Mouse (Mus musculus) cerebral cortex, adult 2 months (tissue): ENCODE measurements around the gene Nsl1.

Source experiments
- WGBS: fragments of 180-500 bp; shearing (Covaris S2); methylation state at CpG from one replicate; pipeline ENCODE4 v1.1.7; 2018; 5-methylcytosine and 5-hydroxymethylcytosine counted together

Gene Nsl1

DNA sequence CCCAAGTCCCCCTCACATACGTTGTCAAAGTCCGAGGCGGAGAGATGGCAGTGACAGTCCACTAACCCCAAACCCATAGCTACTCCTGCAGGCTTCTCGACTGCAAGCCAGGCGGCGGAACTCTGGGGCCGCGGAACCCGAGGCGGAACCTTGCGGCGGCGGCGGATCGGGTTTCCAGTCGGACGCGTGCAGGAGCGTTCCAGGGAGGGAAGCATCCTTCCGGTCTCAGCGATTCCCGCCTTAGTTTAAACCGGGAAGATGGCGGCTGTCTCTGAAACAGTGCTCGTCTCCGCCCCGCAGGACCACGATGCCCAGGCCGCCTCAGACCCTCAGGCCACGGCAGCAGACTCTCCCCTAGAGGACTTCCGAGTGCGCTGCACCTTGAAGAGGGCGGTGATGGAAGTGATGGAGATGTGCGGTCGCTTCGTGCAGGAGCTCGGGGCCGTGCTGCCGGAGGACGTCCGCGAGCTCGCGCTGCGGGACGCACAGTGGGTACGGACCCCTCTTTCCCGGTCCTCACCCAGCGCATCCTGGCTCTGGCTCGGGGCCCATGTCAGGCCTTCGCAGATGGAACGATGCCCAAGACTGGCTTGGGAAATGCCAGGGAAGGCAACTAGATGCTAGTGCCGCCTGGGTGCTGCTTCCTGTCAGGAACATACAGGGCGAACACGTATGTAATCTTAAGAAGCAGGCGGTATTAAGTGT lies at the start of gene Nsl1, which contains the start of gene Tatdn3:
Gene Nsl1 (plus strand): TSS at position 232 of the 705 bp plus-strand sequence.
Gene Tatdn3 (minus strand): TSS at position 152 of the 705 bp plus-strand sequence.
- WGBS: under 1% methylated on average over 56 of the region's 56 CpGs

GRCm38 (mm10) chr1:191014271-191014670 lies 48.5 kb upstream of the Nsl1 start:
- WGBS: 94% methylated on average over 3 of the region's 3 CpGs

GRCm38 (mm10) chr1:191019803-191020202 lies 43.0 kb upstream of the Nsl1 start:
- WGBS: 80% methylated on average over 5 of the region's 5 CpGs

DNA sequence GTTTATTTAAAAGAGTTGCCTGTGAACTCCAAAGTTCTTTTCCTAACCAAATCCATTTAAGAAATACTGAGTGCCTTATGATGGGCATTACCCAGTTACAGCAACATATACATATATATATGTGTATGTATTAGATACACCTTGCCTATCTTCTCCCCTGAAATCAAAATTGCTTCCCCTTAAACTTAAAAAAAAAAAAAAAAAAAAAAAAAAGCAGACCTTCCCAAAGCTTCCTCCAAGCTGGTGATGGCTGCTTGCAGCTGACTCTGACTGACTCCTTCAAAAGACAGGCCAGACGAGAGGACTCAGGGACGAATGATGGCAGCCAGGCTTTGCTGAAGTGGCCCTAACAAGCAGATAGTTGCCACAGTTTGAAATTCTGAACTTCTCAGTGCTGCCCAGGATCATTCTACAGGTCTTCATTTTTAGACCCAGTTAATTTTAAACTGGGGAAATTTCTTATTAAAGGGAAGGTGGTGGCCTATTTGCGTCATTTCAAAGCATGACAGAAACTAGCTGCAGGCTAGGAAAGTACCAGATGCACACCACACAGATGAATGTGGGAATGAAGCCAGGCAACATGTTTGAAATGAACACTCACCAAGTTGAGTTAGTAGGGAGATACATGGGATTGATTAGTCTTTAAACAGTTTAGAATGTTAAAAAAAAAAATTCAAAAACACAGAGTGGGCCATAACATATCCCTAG lies 42.4 kb upstream of the Nsl1 start:
- 63% methylated on average over 3 of the region's 3 CpGs for WGBS

GRCm38 (mm10) chr1:191021016-191021415 lies 41.8 kb upstream of the Nsl1 start:
- WGBS: 83% methylated on average over 7 of the region's 7 CpGs

GRCm38 (mm10) chr1:191023140-191023539 lies 39.7 kb upstream of the Nsl1 start:
- 67% methylated on average over 2 of the region's 2 CpGs for WGBS

DNA sequence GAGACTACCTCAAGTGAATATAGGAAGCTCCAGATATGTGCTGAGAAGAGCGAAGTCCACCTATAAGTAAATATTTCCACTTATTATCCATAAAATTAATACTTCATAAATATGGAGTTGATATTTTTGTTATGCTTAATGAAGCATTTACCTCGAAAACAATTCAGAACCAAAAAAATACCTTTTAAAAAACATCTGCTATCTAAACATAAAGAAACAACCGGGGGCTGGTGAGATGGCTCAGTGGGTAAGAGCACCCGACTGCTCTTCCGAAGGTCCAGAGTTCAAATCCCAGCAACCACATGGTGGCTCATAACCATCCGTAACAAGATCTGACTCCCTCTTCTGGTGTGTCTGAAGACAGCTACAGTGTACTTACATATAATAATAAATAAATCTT lies 39.0 kb upstream of the Nsl1 start:
- 90% methylated on average over 6 of the region's 6 CpGs for whole genome bisulfite sequencing

DNA sequence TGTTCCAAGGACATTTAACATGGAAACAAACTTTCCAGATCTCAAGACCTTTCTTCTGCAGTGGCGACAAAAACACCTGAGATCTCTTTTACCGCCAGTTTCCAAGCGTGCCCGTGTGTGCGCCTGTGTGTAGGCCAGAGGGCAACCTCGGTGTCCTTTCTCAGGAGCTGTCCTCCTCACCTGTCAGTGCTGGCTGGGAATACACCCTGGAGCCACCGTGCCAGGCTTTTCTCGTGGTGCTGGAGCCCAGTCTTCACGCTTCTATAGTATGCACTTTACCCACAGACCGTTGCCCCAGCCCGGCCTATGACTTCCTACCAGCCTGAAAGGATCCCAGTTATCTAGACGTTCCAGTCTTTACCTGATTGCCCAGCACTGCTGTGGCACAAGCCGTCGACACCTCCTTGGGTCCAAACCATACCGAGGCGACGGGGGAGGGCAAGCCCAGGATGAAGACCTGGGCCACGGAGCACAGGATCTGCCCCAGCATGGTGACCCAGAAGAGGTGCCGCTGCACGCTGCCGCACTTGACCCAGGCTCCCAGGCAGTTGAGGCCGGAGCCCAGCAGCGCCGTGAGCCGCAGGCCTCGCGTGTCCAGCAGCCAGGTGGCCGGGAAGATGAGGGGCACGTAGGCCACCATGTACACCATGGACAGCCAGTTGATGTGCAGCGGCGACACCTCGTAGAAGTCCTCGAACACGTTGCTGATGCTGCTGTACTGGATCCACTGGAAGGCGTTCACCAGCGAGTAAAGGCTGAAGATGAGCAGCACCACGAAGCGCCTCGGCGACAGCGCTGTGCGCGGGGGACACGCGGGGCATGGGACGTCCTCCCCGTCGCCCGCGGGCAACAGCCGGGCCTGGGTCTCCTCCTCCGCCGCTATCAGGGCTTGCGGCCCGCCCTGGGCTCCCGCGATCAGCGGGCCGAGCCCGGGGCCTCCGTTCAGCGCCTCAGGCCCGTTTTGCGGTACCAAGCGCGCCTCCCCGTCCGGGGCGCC lies 37.5 kb upstream of the Nsl1 start:
- 2% methylated on average over 68 of the region's 69 CpGs for WGBS

DNA sequence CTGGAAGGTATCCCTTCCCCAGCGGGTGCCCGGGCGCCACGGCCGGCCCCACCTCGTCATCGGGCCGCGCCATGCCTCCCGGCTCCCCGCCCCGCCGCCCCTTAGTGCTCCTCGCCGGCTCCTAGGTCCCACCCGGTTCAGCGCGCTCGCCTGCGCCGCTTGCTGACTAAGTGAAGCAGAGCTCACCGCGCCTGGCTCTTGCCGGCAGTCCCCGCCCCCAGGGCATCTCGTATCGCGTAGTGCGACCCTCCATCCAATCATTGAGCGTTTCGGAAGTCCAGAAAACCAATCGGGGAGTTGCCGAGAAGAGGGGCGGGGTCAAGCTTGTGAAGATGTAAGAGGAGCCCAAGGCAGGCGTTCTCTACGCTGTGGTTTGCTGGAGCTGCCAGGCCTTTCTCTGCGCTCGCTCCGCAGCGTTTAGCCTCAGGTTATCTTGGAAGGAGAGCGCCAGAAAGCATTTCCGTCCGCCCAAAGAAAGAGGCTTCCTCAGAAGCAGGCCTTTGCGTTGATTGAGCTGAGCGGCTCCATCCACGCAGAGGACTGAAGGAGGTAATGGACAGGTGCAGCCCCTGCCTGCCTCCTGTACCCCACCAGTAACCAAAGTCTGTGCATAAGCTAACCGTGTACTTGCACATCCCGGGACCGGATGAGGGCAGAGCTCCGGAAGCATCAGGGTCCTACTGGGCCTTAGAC lies 36.6 kb upstream of the Nsl1 start, which contains the start of gene Flvcr1:
Gene Flvcr1 (minus strand): TSS at position 138 of the 693 bp plus-strand sequence.
- WGBS: 1% methylated on average over 50 of the region's 50 CpGs

DNA sequence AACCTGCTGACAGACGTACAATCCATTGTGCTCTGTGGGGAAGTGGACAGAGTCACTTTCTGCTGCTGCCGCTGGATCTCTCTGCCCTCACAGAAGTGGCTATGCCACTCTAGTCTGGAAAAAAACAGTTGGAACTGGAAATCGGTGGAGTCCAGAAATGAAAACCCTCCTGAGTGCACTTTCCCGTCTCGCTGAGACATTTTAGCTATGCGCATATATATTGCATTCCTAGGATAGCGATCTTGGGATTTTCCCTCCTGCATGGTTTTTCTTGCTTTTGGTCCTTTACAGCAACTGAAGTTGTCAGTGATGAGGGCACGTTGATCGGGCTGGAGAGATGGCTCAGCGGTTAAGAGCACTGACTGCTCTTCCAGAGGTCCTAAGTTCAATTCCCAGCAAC lies 32.6 kb upstream of the Nsl1 start:
- 55% methylated on average over 10 of the region's 10 CpGs for WGBS

DNA sequence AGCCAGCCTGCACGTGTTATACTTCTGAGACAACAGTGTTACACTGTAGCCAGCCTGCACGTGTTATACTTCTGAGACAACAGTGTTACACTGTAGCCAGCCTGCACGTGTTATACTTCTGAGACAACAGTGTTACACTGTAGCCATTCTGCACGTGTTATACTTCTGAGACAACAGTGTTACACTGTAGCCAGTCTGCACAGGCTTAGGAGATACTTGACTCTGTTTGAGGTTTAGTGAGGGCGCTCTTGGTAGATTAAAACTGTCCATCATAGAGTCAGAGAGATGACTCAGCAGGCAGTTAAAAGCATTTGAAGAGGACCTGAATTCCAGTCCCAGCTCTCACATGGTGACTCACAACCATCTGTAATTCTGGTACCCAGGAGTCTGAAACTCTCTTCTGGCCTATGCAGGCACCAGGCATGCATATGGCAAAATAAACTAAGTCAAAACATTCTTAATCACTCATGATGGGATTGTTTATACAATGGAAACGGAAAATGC lies 31.8 kb upstream of the Nsl1 start:
- 67% methylated on average over 6 of the region's 6 CpGs for WGBS

DNA sequence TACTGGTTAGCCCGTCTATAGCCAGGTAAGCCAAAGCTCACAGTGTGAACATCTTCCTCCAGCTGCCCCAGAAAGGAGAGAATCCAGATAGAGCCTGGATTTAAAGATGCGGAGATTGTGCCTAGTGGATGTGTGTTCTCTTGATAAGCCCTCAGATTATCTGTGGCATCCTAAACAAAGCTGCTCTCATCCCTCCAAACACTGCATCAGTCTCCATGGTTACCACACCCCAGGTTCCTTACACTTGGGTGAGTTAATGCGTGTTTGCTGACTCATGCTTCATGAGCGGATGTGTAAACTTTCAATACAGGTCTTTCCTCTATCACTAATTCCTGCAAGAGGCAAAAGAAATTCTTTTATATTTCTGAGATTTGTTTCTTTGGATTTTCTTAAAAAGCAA lies 27.2 kb upstream of the Nsl1 start:
- 41% methylated on average over 4 of the region's 4 CpGs for WGBS

GRCm38 (mm10) chr1:191036554-191037334 lies 26.1 kb upstream of the Nsl1 start, which contains the start of gene Spata45:
Spata45 (plus strand) TSS chr1:191036639.
- 79% methylated on average over 6 of the region's 6 CpGs for WGBS

DNA sequence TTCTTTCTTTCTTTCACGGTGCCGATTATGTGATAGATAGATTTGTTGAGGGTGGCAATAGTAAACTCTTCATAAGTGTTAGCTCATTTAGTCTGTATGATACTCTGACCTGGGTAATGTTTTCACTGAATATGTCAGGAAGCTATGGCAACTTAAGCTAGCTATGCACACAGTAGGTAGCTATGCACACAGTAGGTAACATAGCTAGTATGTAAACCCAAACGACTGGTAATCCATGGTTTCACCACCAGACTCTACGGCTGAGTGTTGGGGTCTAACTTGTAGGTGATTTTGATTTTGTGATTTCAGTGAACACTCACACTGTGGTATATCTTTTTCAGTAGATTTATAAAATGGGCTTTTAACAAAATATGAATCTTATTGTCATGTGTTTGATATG lies 24.8 kb upstream of the Nsl1 start:
- WGBS: 92% methylated on average over 4 of the region's 4 CpGs

DNA sequence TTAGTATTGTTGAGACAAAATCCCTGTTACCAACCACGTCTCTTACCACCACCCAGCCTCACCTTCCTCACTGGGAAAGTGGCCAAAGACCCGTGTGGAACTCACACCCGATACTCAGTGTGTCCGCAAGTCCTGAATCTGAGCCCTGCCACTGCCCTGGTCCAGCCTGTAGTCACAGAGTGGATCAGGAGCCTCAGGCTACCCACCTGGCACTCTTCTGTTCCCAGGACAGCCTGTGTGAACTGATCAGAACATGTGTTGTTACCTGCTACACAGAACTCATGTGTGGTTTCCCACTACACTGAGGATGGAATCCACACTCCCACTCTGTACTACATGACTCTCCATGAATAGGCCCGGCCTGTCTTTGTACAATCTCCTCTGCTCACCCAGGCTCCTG lies 20.7 kb upstream of the Nsl1 start:
- WGBS: 84% methylated on average over 5 of the region's 5 CpGs

DNA sequence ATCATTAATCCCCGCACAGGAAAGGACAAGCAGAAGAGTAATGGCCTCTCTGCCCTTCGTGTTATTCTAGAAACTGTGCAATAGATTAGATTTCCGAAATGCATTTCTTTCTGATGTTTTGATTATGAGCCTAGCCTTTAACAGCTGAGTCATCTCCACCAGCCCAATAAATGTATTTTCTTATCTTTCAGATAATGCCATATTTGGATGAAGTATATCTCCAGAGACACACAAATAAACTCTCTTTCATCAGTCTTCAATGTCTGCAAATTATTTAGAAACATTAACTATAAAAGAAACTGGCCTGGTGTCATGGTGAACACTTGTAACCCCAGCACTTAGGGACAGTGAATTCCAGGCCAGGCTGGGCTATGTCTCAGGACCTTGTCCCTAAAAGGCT lies 20.1 kb upstream of the Nsl1 start:
- 87% methylated on average over 3 of the region's 3 CpGs for WGBS

DNA sequence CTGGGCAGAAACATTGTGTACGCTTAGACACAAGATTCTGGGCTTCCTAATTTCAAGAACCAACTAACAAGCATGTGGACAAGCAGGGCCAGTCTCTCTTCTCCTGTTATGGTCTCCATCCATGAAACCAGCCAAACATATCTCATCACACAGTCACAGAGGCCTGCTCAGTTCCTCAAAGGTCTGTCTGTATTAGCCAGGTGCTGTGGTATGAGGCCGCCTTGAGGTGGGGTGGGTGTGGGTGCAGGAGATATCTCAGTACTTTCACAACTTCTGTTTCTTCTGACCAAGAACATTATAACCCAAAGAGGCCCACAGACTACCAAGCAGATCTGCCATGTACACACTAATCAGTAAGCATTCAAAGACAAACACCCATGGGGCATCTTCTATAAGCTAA lies 17.5 kb upstream of the Nsl1 start:
- WGBS: 97% methylated on average over 2 of the region's 2 CpGs

- 79% methylated on average over 7 of the region's 7 CpGs for WGBS
These were observed 16.5 kb upstream of the Nsl1 start for GRCm38 (mm10) chr1:191046231-191046824.

- 96% methylated on average over 3 of the region's 3 CpGs for WGBS
These were observed 9.3 kb upstream of the Nsl1 start for GRCm38 (mm10) chr1:191053555-191053954.
